Mouse (Mus musculus): Measurements from ENCODE around the gene Olfr1128. TPM values are rescaled to one million over a fixed set of nuclear protein-coding genes. Genes with fewer than 3 reads are reported as not detected.

Gene Olfr1128
- total and polyA plus RNA-seq, 3 experiments = not detected

- H3K9ac ChIP-seq (ENCODE audit: control insufficient read depth, low read depth, low read length, poor library complexity, severe bottlenecking) = no peak overlapping the region
Observed at GRCm38 (mm10) chr2:87520651-87521050, 24.7 kb downstream of the Olfr1128 start.

GRCm38 (mm10) chr2:87516581-87516980 lies 28.8 kb downstream of the Olfr1128 start:
- Histone ChIP-seq H3K4me1 (ENCODE audit: control insufficient read depth in 1 of 2, insufficient read depth in 2 of 2, low read length in 2 of 2) (no peaks in the 10 kb centered on the region), H3K36me3 (ENCODE audit: control insufficient read depth in 1 of 2, insufficient read depth in 2 of 2, low read length in 2 of 2) (no peaks in the 10 kb centered on the region), H3K79me2 (ENCODE audit: control insufficient read depth, insufficient read depth, low read length, poor library complexity) (no peaks in the 10 kb centered on the region), H3K27me3 (ENCODE audit: control insufficient read depth in 1 of 2, insufficient read depth in 2 of 2, low read length in 2 of 2) (no peaks in the 10 kb centered on the region), H3K9ac (ENCODE audit: control insufficient read depth, low read depth, low read length, poor library complexity, severe bottlenecking) (no peak overlapping the region), H3K27ac (ENCODE audit: control insufficient read depth, low read depth, low read length) (no peak overlapping the region), H3K9me3 (replicated peaks; ENCODE audit: insufficient read depth, low read length) (no peaks in the 10 kb centered on the region), H3K4me3 (ENCODE audit: control insufficient read depth in 1 of 2, insufficient read depth in 1 of 2, low read depth in 2 of 2, low read length in 2 of 2) (no peak overlapping the region)
- no peak for TF ChIP-seq EP300 (IDR thresholded peaks at IDR 0.05; ENCODE audit: low read depth in 1 of 2, low read length in 2 of 2)
- TF ChIP-seq TBP (IDR thresholded peaks at IDR 0.05; ENCODE audit: low read depth, low read length) = no peak
- no peak for TF ChIP-seq NRF1 (IDR thresholded peaks at IDR 0.05; ENCODE audit: insufficient read depth, low read depth, low read length, poor library complexity, severe bottlenecking)
- TF ChIP-seq MAX (IDR thresholded peaks at IDR 0.05; ENCODE audit: low read length) = no peak
- no peak for TF ChIP-seq KAT2A (conservative IDR thresholded peaks at IDR 0.05; ENCODE audit: low read depth, low read length)
- TF ChIP-seq BHLHE40 (IDR thresholded peaks at IDR 0.05; ENCODE audit: borderline replicate concordance, low read depth, low read length) = no peak
- no peak for TF ChIP-seq JUND (IDR thresholded peaks at IDR 0.05; ENCODE audit: low read depth, low read length)
- no peak for TF ChIP-seq ZNF384 (IDR thresholded peaks at IDR 0.05; ENCODE audit: low read depth, low read length)
- no peak for TF ChIP-seq CHD2 (IDR thresholded peaks at IDR 0.05; ENCODE audit: low read length)
- TF ChIP-seq E2F4 (IDR thresholded peaks at IDR 0.05; ENCODE audit: borderline replicate concordance, low read depth, low read length) = no peak
- TF ChIP-seq CHD1 (IDR thresholded peaks at IDR 0.05; ENCODE audit: low read depth, low read length) = no peak
- TF ChIP-seq MAZ (IDR thresholded peaks at IDR 0.05; ENCODE audit: low read depth, low read length) = no peak
- TF ChIP-seq USF1 (IDR thresholded peaks at IDR 0.05; ENCODE audit: low read depth, low read length) = no peak
- TF ChIP-seq ZKSCAN1 (IDR thresholded peaks at IDR 0.05; ENCODE audit: low read depth, low read length) = no peak
- TF ChIP-seq NELFE (IDR thresholded peaks at IDR 0.05; ENCODE audit: low read depth, low read length) = no peak
- no peak for TF ChIP-seq ZC3H11A (IDR thresholded peaks at IDR 0.05; ENCODE audit: low read depth, low read length)
- TF ChIP-seq SIN3A (IDR thresholded peaks at IDR 0.05; ENCODE audit: low read length) = no peak
- DNase-seq (ENCODE audit: low read depth, low spot score) = no peak

More at GRCm38 (mm10) chr2:87520651-87521050, 24.7 kb downstream of the Olfr1128 start:
- no peak for DNase-seq (ENCODE audit: low read depth, low spot score)
- H3K4me1 ChIP-seq (ENCODE audit: control insufficient read depth in 1 of 2, insufficient read depth in 2 of 2, low read length in 2 of 2) = no peaks in the 10 kb centered on the region
- no peaks in the 10 kb centered on the region for H3K9me3 ChIP-seq (replicated peaks; ENCODE audit: insufficient read depth, low read length)
- no peak overlapping the region for H3K4me3 ChIP-seq (ENCODE audit: control insufficient read depth in 1 of 2, insufficient read depth in 1 of 2, low read depth in 2 of 2, low read length in 2 of 2)
- TF ChIP-seq JUND (IDR thresholded peaks at IDR 0.05; ENCODE audit: low read depth, low read length) = no peak
- no peak for TF ChIP-seq UBTF (IDR thresholded peaks at IDR 0.05; ENCODE audit: borderline replicate concordance, insufficient read depth, low read depth, low read length)
- TF ChIP-seq ELF1 (IDR thresholded peaks at IDR 0.05; ENCODE audit: low read depth, low read length) = no peak
- no peak for TF ChIP-seq RCOR1 (IDR thresholded peaks at IDR 0.05; ENCODE audit: low read depth, low read length)
- no peak for TF ChIP-seq TAL1 (IDR thresholded peaks at IDR 0.05; ENCODE audit: low read length)
- no peak for TF ChIP-seq E2F4 (IDR thresholded peaks at IDR 0.05; ENCODE audit: borderline replicate concordance, low read depth, low read length)
- TF ChIP-seq ZC3H11A (IDR thresholded peaks at IDR 0.05; ENCODE audit: low read depth, low read length) = no peak
- no peak for TF ChIP-seq MYB (IDR thresholded peaks at IDR 0.05; ENCODE audit: low read depth, low read length)
- no peak for TF ChIP-seq POLR2AphosphoS5 (IDR thresholded peaks at IDR 0.05; ENCODE audit: borderline replicate concordance, low read depth, low read length)
- TF ChIP-seq TCF12 (IDR thresholded peaks at IDR 0.05; ENCODE audit: low read depth, low read length) = no peak
- TF ChIP-seq MAZ (IDR thresholded peaks at IDR 0.05; ENCODE audit: low read depth, low read length) = no peak
- TF ChIP-seq EP300 (IDR thresholded peaks at IDR 0.05; ENCODE audit: low read depth in 1 of 2, low read length in 2 of 2) = no peak
- TF ChIP-seq ZKSCAN1 (IDR thresholded peaks at IDR 0.05; ENCODE audit: low read depth, low read length) = no peak
- TF ChIP-seq ETS1 (IDR thresholded peaks at IDR 0.05; ENCODE audit: low read depth, low read length) = no peak
- TF ChIP-seq HCFC1 (IDR thresholded peaks at IDR 0.05; ENCODE audit: low read depth, low read length) = no peak
- TF ChIP-seq POLR2AphosphoS2 (IDR thresholded peaks at IDR 0.05; ENCODE audit: low read length) = no peak
- no peak for TF ChIP-seq BHLHE40 (IDR thresholded peaks at IDR 0.05; ENCODE audit: borderline replicate concordance, low read depth, low read length)
- no peak for TF ChIP-seq GATA1 (IDR thresholded peaks at IDR 0.05; ENCODE audit: low read depth, low read length)
- TF ChIP-seq NELFE (IDR thresholded peaks at IDR 0.05; ENCODE audit: low read depth, low read length) = no peak
- no peak for TF ChIP-seq USF1 (IDR thresholded peaks at IDR 0.05; ENCODE audit: low read depth, low read length)
- no peaks in the 10 kb centered on the region for H3K79me2 ChIP-seq (ENCODE audit: control insufficient read depth, insufficient read depth, low read length, poor library complexity)
- H3K36me3 ChIP-seq (ENCODE audit: control insufficient read depth in 1 of 2, insufficient read depth in 2 of 2, low read length in 2 of 2) = no peaks in the 10 kb centered on the region
- H3K27me3 ChIP-seq (ENCODE audit: control insufficient read depth in 1 of 2, insufficient read depth in 2 of 2, low read length in 2 of 2) = no peaks in the 10 kb centered on the region
- no peak overlapping the region for H3K27ac ChIP-seq (ENCODE audit: control insufficient read depth, low read depth, low read length)
